Mouse (Mus musculus) cerebellum, adult 2 months (tissue): ENCODE measurements around the gene Hoxa4.

Source experiments
- CTCF ChIP-seq: fragments of 200-500 bp; IDR thresholded peaks from 2 replicates; pipeline ENCODE4 v1.5.1; 2011; ENCODE audit warnings: low read depth, mild to moderate bottlenecking, control low read depth, low read length, moderate library complexity, borderline replicate concordance; ENCODE audit not compliant: insufficient read depth
- POLR2A ChIP-seq: fragments of 200-500 bp; IDR thresholded peaks from 2 replicates; pipeline ENCODE4 v1.6.1; 2011; ENCODE audit warnings: low read length, control low read depth, borderline replicate concordance; ENCODE audit not compliant: insufficient read depth

DNA sequence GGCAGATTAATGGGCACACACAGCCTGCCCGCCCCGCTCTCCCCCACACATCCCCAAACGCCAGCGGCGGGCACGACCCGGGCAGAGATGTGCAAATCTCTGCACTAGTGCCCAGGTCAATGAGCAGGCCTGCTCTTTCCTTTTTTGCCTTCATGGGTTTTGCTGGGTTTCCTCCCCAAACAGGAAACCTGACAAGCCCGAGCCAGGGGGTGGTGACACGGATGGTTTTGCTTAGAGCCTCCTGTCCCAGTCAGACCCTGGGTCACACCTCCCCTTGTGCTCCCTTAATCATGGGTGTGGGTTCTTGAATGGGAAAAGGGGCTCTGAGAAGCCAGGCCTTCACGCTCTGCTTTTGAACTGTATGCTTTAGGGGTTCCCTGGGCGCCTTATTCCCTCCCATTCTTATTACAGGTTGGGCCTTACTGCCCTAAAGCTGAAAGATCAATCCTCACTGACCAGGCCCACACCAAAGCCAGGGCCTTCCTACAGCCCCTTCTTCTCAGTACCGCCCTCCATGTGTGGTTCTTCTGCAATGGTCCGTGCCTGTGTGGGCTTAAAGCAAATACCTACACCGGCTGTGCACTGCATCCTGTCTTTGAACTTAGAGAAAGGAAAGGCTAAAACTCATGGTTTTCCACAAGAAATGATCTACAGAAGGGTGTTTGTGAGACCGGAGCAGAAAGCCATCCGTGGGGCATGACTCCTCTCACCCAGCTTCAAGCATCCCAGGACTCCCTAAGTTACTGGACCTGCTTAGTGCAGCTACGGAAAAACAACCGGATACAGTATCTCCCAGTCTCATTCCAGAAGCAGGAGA, 17.5 kb upstream of the Hoxa4 start:
- no peak for TF ChIP-seq CTCF
- TF ChIP-seq POLR2A = no peak
